Mouse (Mus musculus) layer of hippocampus, adult 9-10 months (tissue): ENCODE data around the gene Dnajb11.
A peak's percentile ranks its signal among the peaks of the same experiment; 100 is the strongest.

Experiments used
- DNase-seq: peaks from one replicate; pipeline ENCODE4 v3.0.0; 2022; ENCODE audit warnings: low spot score

The Dnajb11 gene

GRCm38 (mm10) chr16:22857431-22858113 lies at the start of gene Dnajb11, which contains the start of gene Tbccd1:
Gene Dnajb11 (plus strand): TSS chr16:22857845.
Gene Tbccd1 (minus strand): TSS chr16:22857669.
- peak; percentile 96 for DNase-seq

GRCm38 (mm10) chr16:22811477-22811876 lies 46.2 kb upstream of the Dnajb11 start, which contains the start of gene Crygs:
Gene Crygs (minus strand): TSS chr16:22811577.
- no peak for DNase-seq

- DNase-seq, result no peak
Observed at GRCm38 (mm10) chr16:22820731-22821130, 36.9 kb upstream of the Dnajb11 start.

- no peak for DNase-seq
Observed at GRCm38 (mm10) chr16:22832932-22833525, 24.6 kb upstream of the Dnajb11 start.

GRCm38 (mm10) chr16:22839146-22839857 lies 18.3 kb upstream of the Dnajb11 start:
- no peak for DNase-seq

DNA sequence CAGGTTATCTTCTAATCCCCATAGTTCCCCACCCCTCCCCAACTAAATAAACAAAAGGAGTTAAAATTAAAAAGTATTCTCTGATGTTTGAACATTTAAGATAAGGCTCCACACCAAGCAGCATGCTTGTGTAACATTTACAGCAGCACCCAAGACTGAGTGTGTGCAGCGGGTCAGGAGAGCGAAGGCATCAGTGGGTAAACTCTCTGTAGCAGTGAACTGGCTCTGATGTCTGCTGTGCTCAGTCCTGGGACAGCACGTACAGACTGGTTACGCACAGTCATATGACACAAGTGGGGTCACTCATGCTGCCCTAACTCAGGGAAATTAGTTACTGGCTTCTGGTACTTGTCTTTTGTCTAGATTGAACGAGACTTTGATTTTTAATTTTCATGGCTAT lies 14.8 kb upstream of the Dnajb11 start:
- no peak for DNase-seq

- DNase-seq, result no peak
Observed at GRCm38 (mm10) chr16:22844061-22844801, 13.4 kb upstream of the Dnajb11 start.

DNA sequence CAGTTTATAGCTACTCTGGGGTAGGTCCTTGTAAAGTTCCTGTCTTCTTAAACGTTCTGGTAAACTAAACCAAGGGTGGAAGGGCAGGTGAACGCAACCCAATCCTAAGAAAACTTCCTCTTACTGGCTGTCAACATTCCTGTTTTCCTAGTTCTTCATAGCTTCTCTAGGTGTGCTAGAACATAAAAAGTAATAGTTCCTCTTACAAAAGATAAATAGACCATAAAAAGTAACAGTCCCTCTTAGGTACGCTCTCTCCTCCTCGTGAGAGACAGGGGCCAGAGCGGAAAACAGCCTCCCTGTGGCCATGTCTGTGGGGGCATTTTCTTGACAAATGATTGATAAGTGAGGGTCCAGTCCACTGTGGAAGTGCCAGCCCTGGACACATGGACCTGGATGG lies 12.8 kb upstream of the Dnajb11 start:
- no peak for DNase-seq

GRCm38 (mm10) chr16:22845481-22845880 lies 12.2 kb upstream of the Dnajb11 start:
- no peak for DNase-seq

GRCm38 (mm10) chr16:22847686-22848085 lies 10.0 kb upstream of the Dnajb11 start:
- no peak for DNase-seq

- no peak for DNase-seq
Observed at GRCm38 (mm10) chr16:22848331-22848730, 9.3 kb upstream of the Dnajb11 start.

DNA sequence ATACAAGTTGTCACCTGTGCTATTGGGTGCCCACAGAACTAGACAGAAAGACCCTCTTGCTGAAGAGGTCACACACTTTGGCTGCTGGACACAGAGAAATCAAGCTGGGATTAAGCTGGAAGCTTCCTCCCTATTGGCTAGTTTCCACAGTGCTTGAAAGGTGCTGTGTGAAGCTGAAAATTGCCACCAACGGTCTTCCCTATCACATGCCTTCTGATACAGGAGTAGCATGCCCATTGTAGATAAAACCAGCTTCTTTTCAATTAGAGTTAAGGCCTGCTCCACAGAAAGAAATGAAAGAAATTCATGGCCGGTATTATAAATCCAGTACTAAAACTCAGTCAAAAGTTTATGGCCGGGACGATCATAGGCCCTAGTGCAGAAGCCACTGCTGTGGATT lies 4.9 kb upstream of the Dnajb11 start:
- DNase-seq, result no peak

DNA sequence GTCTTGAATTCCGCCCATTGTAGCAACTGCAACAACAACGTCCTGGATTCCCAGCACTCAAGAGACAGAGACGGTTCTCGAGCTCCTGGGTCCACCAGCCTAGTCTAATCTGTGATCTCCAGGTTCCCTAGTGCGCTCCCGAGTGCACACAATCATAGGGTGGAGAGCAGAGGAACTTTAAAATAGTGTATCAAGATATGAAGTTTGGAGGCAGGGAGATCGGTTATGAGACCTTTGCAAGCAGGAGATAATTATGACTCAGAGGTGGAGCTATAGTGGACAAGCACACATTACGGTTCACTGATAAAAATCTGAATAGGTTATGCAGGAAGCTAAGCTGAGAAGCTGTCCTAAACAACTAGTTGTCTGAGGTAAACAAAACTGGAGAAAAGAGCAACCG lies 872 bp upstream of the Dnajb11 start:
- no peak for DNase-seq

DNA sequence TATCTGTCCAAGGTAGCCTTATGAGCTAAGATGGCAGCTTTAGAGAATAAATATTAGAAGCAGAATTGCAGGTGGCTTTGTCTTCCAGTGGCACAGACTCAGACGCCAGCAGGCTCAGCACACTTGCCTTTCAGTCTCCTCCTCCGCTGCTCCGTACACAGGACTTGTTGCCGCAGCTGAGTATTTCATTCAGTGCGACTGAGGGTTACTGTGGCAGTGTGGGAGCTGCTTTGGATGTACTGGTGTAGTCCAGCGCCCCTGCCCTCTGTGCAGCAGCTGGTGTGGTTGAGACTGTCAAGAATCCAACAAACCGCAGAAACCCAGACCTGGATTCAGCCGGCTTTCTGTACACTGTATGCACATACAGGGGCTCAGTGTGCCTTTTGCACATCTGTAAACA lies 14.8 kb downstream of the Dnajb11 start:
- no peak for DNase-seq

DNA sequence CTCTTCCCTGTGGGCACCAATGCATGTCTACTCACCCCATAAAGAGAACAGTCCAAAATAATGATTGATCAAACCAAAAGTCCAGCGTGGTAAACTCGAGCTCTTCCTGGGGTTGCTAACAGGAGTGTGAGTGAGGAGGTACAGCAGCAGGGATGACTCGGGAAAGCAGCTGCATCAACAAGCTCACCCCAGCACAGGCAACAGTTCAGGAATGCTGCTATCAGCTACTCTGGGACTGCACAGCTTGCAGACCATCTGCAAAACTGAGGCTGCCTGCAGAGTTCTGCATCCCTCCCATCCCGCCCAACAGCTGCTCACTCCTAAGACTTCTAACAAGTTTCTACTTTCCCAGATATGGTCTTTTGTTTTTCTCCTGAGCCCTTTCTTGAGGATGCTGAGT lies 15.7 kb downstream of the Dnajb11 start:
- DNase-seq, result no peak

DNA sequence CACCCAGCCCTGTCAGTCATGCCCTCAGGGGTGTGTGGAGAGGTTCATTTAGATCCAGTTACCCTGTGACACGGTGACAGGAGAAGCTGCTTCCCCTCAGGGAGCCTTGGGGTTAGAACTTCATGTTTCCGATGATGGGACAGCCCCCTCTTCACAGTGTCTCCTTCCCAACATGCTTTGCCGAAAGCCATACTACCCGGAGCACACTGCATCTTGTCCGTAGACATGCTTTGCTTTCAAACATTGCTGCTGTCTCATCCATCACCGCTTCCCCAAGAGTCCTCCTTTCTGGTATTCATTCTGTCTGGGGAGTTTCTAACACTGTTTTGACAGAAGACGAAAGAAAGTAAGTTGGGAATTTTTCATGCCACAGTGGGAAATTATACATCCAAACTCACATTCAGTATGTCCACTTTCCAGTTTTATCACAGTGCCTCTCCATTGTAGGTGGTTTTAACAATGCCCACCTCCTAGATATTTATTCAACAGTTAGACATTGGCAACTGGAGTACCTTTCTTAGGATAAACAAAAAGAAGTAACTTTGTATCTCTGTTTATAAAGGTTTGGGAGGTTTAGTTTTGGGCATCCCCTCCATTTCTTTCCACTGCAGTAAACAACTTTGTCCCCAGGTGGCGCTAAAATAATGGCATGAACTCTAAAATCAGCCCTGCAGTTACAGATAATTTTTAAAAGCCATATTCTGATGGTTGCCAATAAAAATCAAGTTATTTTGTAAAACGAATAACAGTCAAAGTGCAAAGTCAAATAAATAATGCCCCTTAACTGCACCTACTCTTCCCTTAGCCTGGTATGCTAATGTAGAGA lies 18.8 kb downstream of the Dnajb11 start:
- DNase-seq, result no peak

DNA sequence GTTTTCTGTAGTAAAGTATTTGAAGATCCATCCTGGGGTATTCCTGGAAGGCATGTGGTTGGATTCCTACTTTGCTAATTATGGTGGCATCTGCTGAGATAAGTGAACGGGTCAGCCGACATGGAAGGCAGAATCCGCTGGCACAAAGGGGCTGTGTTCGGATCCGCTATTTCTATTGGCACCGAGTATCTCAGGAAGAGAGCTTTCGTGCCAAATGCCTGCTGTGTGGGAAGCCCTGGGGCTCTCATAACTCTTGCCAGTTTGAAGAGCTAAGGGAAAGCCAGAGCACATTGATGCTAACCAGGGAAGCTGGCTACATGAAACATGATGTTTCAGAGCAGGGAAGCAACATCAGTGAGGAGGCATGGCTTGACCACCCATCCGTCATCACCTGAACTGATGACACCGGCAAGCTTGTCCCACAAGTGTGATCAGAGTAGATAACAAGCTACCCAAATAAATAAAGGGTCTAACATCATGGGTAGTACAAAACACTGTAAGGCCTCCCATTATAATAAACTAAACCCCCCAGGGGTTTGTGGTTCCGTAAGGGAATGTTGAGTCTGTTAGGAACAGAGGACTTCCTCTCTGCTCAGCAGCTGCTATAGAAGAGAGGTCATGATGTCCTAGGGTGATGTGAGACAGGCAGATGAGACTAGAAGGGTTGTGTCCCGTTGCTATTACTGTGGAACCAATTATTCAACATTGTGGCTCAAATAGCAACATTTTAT lies 20.2 kb downstream of the Dnajb11 start:
- no peak for DNase-seq

DNA sequence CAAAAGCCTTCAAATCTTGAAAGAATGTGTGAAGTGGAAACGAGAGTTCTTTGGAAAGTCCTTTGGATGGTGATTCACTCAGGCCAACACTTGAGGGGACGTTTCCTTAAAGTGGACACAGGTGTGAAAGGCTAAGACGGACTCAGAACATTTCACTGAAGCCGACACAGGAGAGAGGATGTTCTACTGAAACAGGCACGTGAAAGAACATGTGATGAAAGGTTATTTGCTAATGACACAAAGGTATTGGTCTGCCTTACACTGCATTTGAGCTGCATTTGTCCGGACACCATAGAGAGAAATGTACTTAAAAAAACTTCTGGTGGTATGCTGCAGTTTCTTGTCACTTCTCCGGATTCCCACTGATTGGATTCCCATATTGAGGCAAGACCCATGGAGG lies 21.1 kb downstream of the Dnajb11 start:
- no peak for DNase-seq

GRCm38 (mm10) chr16:22879945-22880595 lies 22.4 kb downstream of the Dnajb11 start:
- no peak for DNase-seq

- DNase-seq, result no peak
Observed at GRCm38 (mm10) chr16:22880900-22881299, 23.3 kb downstream of the Dnajb11 start.
